Mouse (Mus musculus) liver, adult 2 months (tissue): ENCODE results near the gene Itk.

Experiments
- CTCF ChIP-seq: fragments of 200-500 bp; IDR thresholded peaks from 2 replicates; pipeline ENCODE4 v1.5.1; 2011; ENCODE audit warnings: low read depth, low read length, control low read depth
- POLR2A ChIP-seq: fragments of 200-500 bp; IDR thresholded peaks from 2 replicates; pipeline ENCODE4 v1.6.1; 2011; ENCODE audit warnings: low read length, control low read depth; ENCODE audit not compliant: insufficient read depth; ENCODE audit errors: extremely low read depth

DNA sequence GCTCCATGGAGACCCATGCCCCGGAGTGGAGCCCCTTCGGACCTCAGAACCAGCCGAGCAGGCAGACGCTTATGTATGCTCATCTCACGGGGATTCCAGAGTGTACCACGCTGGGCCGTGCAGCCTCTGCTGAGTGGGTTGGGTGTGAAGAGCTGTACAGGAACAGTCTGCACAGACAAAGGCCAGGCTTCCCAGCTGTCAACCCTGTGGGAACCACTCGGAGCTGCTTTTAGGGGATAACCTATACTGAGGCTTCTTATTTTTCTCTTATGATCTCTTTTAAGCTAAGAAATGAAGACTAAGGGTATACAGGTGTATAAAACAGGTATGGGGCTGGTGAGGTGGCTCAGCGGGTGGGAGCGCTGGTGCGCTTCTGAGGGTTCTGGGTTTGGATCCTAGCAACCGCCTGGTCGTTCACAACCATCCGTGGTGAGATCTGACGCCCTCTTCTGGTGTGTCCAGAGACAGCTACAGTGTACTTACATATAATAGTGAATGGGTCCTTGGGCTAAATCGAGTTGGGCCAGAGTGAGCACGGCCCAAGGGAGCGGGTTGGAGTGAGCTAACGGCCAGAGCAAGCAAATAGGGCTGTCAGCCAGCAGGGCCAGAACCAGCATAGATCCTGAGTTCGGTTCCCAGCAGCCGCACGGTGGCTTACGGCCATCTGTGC lies 87.6 kb downstream of the Itk start:
- no peak for TF ChIP-seq CTCF
- no peak for TF ChIP-seq POLR2A
